Mouse (Mus musculus) brain, embryonic 14.5 days (tissue): Measurements from ENCODE around the gene Hspb7. TPM values are rescaled to one million over a fixed set of nuclear protein-coding genes. Genes with fewer than 3 reads are reported as not detected.

ENCODE experiments used
- DNase-seq: peaks from one replicate; pipeline ENCODE4 v3.0.0-alpha.2; 2011; ENCODE audit warnings: low read depth
- CTCF ChIP-seq: fragments of 200-500 bp; IDR thresholded peaks from 2 replicates; pipeline ENCODE4 v1.5.1; 2012; ENCODE audit warnings: inconsistent platforms, mild to moderate bottlenecking, moderate library complexity, borderline replicate concordance; ENCODE audit not compliant: insufficient read depth, insufficient read length; ENCODE audit errors: extremely low read depth
- POLR2A ChIP-seq: fragments of 200-500 bp; IDR thresholded peaks from 2 replicates; pipeline ENCODE4 v1.6.1; 2012; ENCODE audit warnings: mild to moderate bottlenecking, inconsistent platforms, borderline replicate concordance; ENCODE audit not compliant: poor library complexity, insufficient read depth, insufficient read length, severe bottlenecking; ENCODE audit errors: extremely low read depth
- polyA plus RNA-seq: library from polyadenylated mRNA; depleted of rRNA; stranded (reverse); fragments of >200 nt; gene quantifications from 2 replicates; pipeline ENCODE4 v1.2.3, GENCODE M21; 2012

Gene Hspb7
- polyA plus RNA-seq, 1 experiment, result 0.10 TPM

DNA sequence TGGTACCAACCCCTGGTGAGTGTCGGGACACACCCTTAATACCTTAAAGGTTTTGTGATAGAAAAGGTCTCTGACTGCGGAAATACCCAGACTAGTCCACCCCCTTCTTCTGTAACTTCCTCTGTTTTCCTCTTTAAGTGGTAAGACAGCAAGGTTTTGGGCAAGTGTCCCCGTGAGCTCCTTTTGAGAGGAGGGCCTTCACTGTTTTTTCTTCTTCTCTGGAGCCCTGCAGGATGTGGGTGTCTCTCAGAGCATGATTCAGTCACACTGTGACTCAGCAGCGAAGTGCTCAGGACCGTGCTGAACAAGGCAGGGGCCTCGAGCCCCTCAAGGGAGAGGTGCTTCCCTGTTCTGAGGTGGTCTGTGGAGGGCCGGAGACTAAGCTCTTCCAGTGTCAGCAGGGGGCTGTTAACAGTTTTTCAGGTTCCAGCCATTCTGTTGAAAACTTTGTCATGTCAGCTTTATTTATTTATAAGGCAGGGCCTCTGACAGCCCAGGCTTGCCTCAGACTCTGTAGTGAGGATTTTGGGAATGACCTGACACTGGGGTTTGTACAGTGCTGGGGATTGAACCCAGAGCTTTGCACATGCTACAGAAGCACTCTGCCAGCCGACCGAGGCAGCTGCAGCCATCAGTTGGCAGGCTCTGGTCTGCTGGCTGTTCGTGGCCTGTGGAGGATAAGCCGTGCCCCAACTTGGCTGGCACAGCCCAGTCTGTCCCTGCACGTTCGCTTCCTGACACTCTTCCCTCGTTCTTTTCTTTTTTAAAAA lies 34.2 kb downstream of the Hspb7 start:
- DNase-seq, result no peak
- TF ChIP-seq POLR2A (no peak), CTCF (no peak)

DNA sequence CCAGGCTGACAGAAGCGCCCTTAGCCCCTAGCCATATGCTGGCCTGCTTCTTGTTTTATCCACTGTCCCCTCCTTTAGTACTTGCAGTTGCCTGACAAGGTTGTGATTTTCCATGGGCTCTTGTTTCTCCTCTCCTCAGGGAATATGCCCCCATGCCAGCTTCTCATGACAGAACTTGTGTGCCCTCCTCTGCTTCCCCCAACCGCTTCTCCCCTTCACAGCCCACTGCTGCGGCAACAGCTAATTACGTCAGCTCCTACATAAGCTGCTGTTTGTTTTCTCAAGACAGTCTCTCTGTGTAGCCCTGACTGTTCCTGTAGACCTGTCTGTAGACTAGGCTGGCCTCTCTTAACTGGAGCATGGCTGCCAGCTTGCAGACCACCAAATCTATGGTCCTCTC lies 34.9 kb downstream of the Hspb7 start:
- TF ChIP-seq CTCF (no peak), POLR2A (no peak)

DNA sequence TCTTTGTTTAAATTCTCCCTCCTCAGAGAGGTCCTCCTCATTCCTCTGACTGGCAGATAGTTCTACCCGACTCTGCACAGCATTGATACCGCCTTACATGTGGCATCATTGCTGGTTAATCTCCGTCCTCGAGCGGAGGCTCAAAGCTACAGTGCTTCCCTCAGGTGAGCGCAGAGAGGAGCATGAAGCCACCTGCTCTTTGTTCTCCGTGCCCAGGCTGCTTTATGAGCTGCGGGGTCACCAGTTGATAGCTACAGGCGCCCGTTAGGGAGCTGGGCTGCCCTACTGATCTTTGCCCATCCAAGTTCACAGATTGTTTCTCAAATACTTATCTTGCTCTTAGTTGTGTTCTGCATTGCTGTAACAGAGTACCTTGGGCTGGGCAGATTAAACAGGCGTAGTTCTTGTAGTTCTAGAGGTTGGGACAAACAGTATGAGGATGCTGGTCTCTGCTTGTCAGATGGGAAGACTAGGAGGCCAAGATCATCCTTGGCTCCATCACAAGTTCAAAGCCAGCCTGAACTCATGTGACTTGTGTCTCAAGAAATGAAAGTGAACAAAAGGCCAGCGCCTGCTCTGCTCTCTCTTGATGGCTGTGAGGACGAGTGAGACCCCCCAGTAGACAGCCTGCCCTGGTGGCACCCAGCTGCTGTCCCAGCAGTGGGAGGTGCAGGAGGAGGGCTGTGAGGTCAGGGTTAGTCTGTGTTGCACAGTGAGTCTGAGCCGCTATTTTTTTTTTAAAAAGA lies 35.8 kb downstream of the Hspb7 start:
- no peak for DNase-seq
- TF ChIP-seq POLR2A (no peak), CTCF (no peak)

More for the DNA sequence above, 34.9 kb downstream of the Hspb7 start:
- no peak for DNase-seq

DNA sequence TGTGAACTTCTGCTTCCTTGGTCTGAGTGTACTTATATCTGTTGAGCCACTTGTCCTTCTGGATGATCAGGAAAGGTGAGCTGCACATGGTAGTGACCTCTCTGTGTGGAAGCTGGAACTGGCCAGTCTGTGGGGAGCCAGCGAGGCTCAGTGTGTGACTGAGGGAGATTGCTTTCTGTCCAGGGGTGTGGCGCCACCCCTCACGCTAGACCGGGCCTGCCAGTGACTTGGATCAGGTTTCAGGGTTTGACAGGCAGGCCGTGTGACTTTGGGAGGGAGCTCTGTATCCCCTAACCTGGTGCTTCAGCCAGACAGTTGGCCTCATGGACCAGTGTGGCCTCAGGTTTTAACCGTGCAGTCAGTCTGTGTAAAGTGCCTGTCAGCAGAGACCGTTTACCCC lies 37.7 kb downstream of the Hspb7 start:
- TF ChIP-seq CTCF (no peak), POLR2A (no peak)
- DNase-seq, result no peak

DNA sequence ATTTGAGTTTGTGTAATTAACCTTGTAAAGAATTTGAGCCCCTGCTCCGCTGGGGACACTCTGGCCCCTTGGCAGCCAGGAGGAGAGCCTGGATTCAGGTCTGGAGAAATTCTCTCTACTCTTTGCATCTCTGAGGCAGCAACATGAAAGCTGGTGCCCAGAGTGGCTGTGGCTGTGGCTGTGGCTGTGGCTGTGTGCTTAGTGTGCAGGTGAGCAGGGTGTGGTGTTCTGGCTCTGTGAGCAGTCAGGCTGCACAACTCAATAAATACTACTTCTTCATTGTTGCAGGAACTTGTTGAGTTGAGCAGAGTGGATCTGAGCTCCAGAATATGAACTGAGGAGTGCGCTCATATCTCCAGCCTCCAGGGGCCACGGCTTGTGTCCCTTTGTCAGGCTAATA lies 38.3 kb downstream of the Hspb7 start:
- TF ChIP-seq POLR2A (no peak), CTCF (no peak)
- no peak for DNase-seq

DNA sequence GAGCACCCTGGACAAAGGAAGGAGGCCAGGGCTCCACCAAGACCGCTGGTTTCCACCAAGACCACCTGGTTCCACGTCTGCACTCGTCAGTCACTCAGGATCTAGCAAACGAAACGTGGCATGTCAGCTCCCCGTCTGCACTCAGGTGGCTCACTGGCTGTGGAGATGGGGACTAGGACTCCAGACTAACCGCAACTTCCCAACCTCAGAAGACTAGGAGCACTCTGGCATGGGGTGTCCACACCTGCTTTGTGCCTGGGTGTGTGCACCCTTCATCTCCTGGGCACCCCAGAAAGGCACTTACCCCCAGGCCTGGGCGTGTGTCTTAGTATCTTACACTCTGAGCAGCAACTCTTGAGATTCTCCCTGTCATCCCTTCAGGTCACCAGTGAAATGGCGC lies 39.2 kb downstream of the Hspb7 start:
- no peak for TF ChIP-seq POLR2A
- no peak for TF ChIP-seq CTCF
- no peak for DNase-seq

DNA sequence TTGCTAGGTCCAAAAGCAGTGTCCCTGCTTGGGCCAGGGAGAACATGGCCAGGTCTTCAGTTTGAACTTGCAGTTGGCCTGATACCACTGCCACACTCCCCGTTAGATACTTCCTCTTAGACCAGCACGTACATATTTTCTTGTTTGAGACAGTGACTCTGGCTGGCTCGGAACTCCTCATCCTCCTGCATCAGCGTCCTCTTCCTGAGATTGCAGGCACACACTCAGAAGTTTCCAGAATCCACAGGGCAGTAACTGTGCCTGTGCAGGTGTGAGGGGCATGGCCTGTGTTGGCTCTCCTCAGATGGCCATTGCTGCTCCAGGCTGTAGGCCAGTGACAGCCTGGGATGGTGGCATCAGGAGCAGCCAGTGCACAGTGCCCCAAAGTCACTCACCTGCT lies 39.9 kb downstream of the Hspb7 start:
- no peak for DNase-seq
- no peak for TF ChIP-seq CTCF
- TF ChIP-seq POLR2A, result no peak

DNA sequence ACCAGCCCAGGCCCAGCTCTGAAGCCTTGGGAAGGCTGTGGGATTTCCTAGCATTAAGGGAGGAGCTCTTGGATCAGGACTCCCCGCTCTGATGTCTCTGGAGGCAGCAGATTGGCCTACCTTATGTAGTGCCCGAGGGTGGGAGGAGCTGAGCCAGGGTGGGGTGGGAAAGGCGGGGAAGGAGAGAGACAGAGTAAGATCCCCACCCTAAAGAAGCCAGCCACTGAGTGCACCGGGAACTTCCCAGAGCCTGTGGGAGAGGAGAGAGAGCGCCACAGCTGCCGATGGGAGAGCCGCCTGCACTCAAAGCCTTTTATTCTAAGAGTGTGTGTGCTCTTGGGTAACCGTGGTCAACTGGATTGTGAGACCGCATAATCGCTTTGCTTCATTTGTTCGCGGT lies 40.5 kb downstream of the Hspb7 start:
- no peak for TF ChIP-seq CTCF
- no peak for TF ChIP-seq POLR2A
- DNase-seq, result peak; percentile 56

DNA sequence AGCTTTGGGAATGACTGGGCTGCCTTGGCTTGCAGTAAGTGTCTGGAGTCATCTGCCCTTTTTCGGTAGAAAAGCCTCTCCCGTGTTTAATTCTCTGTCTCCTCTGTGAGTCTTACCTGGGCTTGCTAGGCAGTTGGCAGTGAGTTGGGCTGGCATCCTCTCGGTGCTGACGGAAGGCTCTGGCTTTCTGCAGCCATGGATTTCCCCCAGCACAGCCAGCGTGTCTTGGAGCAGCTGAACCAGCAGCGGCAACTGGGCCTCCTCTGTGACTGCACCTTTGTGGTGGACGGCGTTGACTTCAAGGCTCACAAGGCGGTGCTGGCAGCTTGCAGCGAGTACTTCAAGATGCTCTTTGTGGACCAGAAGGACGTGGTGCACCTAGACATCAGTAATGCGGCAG lies 41.0 kb downstream of the Hspb7 start:
- no peak for TF ChIP-seq POLR2A
- TF ChIP-seq CTCF, result no peak
- DNase-seq, result no peak

DNA sequence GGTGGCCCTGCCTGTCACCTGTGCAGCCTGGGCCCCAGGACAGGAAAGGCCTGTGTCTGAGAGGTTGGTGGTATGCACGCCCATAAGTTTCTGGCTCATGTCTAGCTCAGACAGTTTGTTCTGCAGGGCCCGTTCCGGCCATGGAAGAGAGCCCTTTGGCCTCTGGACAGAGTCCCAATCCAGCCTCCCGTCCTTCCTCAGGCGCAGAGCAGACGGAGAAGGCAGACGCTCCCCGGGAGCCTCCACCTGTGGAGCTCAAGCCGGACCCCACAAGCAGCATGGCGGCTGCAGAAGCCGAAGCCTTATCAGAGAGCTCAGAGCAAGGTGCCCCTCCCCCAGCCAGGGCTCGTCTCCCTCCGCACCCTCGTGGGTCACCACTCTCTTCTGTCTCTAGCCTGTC lies 42.9 kb downstream of the Hspb7 start:
- TF ChIP-seq POLR2A (no peak), CTCF (no peak)
- DNase-seq, result no peak

DNA sequence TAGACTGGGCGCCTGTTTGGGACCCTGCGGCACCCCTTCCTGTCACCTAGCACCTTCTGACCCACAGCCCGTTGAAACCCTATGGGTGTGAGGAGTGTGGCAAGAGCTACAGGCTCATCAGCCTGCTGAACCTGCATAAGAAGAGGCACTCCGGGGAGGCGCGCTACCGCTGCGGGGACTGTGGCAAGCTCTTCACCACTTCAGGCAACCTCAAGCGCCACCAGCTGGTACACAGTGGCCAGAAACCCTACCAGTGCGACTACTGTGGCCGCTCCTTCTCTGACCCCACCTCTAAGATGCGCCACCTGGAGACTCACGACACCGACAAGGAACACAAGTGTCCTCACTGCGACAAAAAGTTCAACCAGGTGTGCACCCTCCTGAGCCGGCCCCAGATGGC lies 44.1 kb downstream of the Hspb7 start:
- DNase-seq, result no peak
- TF ChIP-seq POLR2A (no peak), CTCF (no peak)
